Mouse (Mus musculus): ENCODE data around the gene Ric8b. TPM values are rescaled to one million over a fixed set of nuclear protein-coding genes. Genes with fewer than 3 reads are reported as not detected.

The Ric8b gene
- total RNA-seq (2015; ENCODE audit: low replicate concordance) (1.9 and 3.3 TPM in 2 replicates), total RNA-seq (2017; ENCODE audit: low replicate concordance) (4.6 and 5.2 TPM in 2 replicates)

DNA sequence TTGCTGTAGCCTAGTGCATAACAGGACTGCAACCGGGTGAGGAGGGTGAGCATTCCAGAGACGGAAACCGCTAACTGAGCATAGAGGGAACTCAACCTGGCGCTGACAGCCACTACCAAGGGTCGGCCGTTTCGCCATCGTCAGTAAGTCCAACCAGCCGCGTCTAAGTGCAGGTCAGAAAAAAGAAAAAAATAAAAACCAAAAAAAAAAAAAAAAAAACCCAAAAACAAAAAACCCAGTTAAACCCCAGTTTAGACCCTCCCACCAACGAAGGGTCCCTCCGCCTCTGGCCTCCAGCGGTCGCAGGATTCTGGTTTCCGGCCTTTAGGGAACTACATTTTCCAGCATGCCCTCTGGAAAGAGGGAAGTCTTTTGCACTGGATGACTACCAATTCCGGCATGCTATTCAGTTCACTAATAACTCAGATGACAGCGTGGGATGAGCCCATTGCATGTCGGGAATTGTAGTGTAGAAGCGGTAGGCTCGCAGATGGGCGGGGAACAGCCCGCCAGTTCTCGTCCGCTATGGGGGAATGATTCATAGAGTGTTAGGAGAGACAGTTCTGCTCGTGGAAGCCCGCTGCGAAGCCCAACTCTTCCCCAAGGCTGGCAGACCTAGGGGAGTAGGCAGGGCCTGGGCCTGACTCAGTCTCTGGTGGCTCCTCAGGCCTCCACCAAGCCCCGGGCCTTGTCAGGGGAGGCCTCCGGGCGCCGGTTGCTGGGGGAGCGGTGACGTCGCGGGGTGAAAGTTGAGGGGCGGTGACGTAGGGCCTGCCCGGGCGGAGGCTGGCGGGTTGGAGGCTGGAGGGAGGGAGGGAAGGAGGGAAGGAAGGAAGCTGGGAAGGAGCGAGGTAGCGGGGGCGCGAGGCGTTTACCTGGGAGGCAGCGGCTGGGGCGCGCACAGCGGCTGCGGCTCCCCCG lies at the start of gene Ric8b:
Gene Ric8b, plus strand, starts transcription at position 807 of the 921 bp plus-strand sequence.
- ATAC-seq (replicated peaks; ENCODE audit: low FRiP score, poor library complexity, severe bottlenecking) = peak; percentile 98

GRCm38 (mm10) chr10:84871285-84871684 lies 46.1 kb upstream of the Ric8b start:
- no peak for ATAC-seq (replicated peaks; ENCODE audit: low FRiP score, poor library complexity, severe bottlenecking)

GRCm38 (mm10) chr10:84871921-84872320 lies 45.5 kb upstream of the Ric8b start:
- ATAC-seq (replicated peaks; ENCODE audit: low FRiP score, poor library complexity, severe bottlenecking) = no peak

- no peak for ATAC-seq (replicated peaks; ENCODE audit: low FRiP score, poor library complexity, severe bottlenecking)
Observed at GRCm38 (mm10) chr10:84879823-84880571, 37.4 kb upstream of the Ric8b start.

GRCm38 (mm10) chr10:84882528-84882927 lies 34.9 kb upstream of the Ric8b start:
- no peak for ATAC-seq (replicated peaks; ENCODE audit: low FRiP score, poor library complexity, severe bottlenecking)

DNA sequence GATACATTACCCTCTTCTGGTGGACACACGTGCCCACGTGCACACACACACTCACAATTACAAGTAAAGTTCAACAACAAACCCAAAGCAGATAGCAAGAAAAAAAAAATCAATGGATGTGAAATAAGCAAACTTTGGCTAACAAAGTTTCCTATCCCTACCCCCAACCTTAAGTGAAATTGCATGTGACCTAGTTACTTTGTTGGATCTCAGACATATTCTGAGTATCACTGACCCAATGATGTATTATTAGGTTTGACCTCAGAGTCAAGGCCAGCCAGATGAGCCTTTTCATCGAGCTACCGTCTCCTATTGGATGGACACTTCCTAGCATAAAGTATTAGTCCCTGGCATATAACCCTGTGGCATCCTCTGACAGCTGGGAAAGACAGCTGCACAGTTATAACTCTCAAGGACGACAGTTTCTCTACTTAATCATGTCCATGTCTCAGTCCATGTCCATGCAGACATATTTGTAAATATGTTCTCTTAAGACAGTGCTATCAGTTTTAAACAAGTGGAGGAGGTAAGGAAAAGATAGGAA lies 32.0 kb upstream of the Ric8b start:
- ATAC-seq (replicated peaks; ENCODE audit: low FRiP score, poor library complexity, severe bottlenecking) = no peak

DNA sequence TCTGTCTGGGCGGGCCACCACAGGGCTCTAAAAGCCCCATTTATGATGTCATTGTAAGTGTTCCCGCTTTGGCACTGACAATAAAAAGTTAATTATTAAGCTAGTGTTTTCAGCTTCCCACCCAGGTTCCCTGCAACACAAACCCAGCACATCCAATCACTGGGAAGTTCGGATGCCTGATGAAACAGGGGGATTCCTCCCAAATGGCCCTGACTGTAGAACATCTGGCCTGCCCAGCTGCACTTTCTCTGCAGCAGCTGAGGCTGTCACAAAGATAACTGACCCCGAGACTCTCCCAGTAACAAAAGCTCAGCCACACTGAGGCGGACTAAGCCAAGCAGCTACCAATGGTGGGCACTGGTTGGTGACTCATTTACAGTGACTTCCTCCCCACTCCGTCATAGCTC lies 31.2 kb upstream of the Ric8b start:
- ATAC-seq (replicated peaks; ENCODE audit: low FRiP score, poor library complexity, severe bottlenecking) = no peak

- 0 out of 2 replicates have a peak, but pooled peaks have one; percentile 22 for ATAC-seq (replicated peaks; ENCODE audit: low FRiP score, poor library complexity, severe bottlenecking)
Observed at GRCm38 (mm10) chr10:84886785-84887184, 30.6 kb upstream of the Ric8b start.

DNA sequence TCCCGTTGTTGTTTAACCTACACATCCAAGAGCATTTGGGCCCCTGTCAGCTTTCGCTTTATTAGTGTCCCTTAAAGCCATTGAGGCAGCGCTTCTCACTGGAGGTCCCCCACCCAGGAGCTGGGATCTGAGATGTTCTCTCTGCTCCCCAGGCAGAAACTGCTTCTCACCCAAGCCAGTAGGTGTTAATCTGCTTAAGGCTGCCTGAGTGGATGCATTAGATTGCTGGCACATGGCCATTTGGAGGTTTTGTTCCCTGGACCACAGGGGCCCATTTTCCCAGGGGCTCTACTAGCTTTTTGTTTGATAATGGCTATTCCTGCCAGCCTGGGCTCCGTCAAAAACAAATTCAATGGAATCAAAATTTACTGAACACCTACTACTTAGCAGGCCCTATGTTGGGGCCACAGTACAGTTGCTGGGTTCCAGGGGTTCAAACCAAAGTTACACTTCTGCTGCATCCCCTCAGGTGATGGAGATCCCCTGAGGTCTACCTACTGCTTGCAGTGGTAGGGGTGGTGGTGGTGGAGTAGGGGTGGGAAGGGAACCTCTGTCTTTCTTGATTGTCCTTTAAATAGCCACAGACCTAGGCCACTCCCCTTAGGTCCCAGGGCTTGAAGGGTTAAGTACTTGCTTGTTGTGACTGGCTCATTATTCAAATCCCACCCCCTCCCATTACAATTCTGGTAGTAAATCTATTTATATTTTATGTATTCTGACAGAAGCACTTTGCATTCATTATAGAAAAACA lies 28.1 kb upstream of the Ric8b start:
- ATAC-seq (replicated peaks; ENCODE audit: low FRiP score, poor library complexity, severe bottlenecking) = no peak

GRCm38 (mm10) chr10:84895810-84896358 lies 21.5 kb upstream of the Ric8b start:
- no peak for ATAC-seq (replicated peaks; ENCODE audit: low FRiP score, poor library complexity, severe bottlenecking)

GRCm38 (mm10) chr10:84896941-84897930 lies 20.2 kb upstream of the Ric8b start:
- ATAC-seq (replicated peaks; ENCODE audit: low FRiP score, poor library complexity, severe bottlenecking) = no peak

- no peak for ATAC-seq (replicated peaks; ENCODE audit: low FRiP score, poor library complexity, severe bottlenecking)
Observed at GRCm38 (mm10) chr10:84898144-84898979, 19.1 kb upstream of the Ric8b start.

GRCm38 (mm10) chr10:84901676-84902075 lies 15.7 kb upstream of the Ric8b start:
- ATAC-seq (replicated peaks; ENCODE audit: low FRiP score, poor library complexity, severe bottlenecking) = no peak

DNA sequence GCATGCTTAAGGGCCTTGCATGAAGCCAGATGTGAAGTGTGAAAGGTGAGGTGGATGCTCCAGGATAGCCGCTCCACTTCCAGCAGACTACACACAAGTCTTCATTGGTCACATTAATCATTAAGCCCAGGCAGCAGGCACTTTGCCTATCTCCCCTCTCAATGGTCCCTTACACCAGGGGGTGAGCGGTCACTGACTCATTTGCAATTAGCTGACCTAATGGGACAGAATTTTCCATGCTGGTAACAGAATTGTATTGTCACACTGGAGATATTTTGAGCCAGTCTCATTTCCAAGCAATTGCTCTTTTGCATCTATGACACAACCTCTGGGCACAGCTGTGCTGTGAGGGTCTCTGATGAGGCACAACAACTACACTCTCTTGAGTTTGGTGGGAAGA lies 15.2 kb upstream of the Ric8b start:
- ATAC-seq (replicated peaks; ENCODE audit: low FRiP score, poor library complexity, severe bottlenecking) = no peak

DNA sequence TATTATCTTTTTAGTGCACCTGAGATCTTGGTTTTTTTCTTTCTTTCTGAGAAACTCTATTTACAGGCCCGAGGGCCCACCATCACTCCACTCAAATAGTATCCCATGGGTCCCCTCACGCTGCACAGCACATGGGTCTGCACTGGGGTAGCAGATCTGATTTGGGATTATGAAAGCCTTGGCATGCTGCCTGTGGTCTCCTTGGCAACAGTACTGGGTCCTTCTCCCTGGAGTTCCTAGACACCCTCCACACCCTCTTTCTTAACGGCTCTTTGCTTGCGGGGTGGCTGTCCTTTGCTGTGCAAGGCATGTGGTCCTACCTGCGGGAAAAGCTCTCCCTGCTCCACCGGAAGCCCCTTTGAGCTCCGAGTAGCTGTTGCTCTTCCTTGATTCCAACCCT lies 14.1 kb upstream of the Ric8b start:
- ATAC-seq (replicated peaks; ENCODE audit: low FRiP score, poor library complexity, severe bottlenecking) = no peak

- ATAC-seq (replicated peaks; ENCODE audit: low FRiP score, poor library complexity, severe bottlenecking) = no peak
Observed at GRCm38 (mm10) chr10:84903742-84904141, 13.7 kb upstream of the Ric8b start.

DNA sequence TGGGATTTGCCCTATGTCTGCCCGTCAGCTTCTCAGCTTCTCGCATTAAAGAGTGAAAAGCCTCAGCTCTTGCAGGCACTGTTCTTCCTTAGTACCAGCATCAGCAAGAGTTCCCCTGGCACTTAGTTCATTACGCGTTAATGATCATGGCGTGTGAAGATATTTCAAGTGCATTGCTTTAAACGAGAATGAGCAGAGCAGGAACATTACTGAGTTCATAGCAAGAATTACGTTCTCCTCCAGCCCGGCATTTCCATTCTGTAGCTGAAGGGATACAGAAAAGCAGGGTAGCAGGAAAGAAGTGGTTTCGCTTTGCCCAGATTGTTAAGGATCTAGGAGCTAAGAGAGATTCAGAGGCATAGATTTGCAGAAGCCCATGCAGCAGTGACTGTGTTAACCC lies 10.5 kb upstream of the Ric8b start:
- ATAC-seq (replicated peaks; ENCODE audit: low FRiP score, poor library complexity, severe bottlenecking) = no peak
